Mouse (Mus musculus): ENCODE measurements around the gene Trub1. TPM values are rescaled to one million over a fixed set of nuclear protein-coding genes. Genes with fewer than 3 reads are reported as not detected.

The Trub1 gene
- polyA plus RNA-seq, 1 experiment = 16.6 TPM

DNA sequence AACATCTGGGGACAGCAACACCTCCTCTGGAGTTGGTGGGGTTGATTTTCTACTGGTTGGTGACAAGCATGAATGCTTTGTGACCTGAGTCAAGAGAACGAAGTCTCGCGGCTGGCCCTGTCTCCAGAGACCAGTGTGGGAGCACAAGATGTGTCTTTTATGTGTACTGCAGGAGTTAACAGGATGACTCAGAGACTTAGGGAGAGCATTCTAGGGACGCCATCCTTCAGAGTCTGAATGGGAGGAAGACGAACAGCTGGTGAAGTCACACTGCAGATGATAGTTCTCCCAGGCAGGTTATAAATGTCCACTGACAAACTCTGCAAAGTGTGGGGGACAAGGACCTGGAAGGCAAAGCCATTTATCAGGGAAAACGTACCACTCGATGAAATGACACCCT is 11.2 kb upstream of the Trub1 start:
- DNase-seq (ENCODE audit: low spot score) = no peak

DNA sequence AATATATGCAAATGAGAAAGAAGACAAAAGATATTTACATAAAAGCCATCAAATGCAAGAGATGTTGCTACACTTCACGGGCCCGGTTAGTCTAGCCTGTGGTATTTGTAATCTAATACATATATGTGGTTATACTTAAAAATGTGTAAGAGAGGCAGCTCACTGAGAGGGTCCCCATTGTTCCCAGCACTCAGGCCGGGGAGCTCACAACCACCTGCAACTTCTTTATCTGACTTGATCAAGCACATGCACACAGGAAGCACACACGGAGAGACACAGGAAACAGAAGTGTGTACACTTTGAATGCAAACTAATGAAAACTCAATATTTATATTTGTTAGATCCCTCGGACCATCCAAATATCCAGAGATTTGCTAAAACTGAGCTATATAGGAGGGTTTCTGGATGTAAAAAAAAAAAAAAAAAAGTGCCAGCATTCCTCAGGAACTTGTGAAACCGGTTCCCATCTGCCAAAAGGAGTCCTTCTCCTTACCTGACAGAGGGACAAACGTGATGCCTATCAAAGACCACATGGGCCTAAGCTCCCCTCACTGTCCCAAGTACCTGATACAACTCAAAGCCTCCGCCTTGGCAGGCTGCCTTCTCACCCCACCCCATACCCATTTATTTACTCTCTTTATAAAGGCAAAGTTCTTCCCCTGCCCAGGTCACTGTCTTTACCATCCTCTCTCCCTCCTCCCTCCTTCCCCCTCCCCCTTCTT is 9.6 kb upstream of the Trub1 start:
- no peak for DNase-seq (ENCODE audit: low spot score)

DNA sequence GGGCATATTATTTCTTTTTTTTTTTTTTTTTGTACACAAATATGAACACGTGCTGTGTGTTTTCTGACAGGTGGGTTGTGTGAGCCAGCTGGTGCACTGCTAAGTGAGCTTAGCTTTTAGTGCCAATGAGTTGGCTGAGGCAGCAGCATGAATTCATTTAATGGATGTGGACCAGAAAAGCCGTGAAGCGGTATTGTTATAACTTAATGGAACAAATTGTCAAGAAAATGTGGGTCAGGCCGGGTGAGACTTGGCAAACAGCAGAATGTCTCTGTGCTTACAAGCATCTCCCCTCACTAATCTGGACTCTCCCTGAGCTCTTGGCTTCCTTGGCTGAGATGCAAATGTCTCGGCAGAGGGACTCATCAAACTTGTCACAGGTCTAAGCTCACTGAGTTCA is 7.7 kb upstream of the Trub1 start:
- DNase-seq (ENCODE audit: low spot score) = no peak

GRCm38 (mm10) chr19:57450849-57451248 is 1.9 kb upstream of the Trub1 start:
- no peak for DNase-seq (ENCODE audit: low spot score)

- DNase-seq (ENCODE audit: low spot score) = no peak
Observed at GRCm38 (mm10) chr19:57451762-57452161, 950 bp upstream of the Trub1 start.

DNA sequence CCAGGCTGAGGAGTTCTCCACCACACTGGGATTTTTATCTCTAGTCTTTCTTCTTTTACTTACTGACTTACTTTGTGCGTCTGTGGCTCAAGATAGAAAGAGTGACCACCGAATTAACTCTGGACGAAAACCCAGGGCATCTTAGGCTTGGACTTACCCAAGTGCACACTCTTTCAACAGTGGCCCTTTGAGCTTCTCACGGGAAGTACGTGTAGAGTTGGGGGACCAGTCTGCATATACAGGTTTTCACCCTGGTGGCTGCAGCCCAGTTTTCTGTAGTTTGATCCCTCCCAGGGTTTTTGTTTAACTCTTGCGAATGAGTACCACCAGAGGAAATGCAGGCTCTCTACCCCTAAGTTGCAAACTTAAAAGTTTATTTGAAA is 497 bp downstream of the Trub1 start:
- no peak for DNase-seq (ENCODE audit: low spot score)

DNA sequence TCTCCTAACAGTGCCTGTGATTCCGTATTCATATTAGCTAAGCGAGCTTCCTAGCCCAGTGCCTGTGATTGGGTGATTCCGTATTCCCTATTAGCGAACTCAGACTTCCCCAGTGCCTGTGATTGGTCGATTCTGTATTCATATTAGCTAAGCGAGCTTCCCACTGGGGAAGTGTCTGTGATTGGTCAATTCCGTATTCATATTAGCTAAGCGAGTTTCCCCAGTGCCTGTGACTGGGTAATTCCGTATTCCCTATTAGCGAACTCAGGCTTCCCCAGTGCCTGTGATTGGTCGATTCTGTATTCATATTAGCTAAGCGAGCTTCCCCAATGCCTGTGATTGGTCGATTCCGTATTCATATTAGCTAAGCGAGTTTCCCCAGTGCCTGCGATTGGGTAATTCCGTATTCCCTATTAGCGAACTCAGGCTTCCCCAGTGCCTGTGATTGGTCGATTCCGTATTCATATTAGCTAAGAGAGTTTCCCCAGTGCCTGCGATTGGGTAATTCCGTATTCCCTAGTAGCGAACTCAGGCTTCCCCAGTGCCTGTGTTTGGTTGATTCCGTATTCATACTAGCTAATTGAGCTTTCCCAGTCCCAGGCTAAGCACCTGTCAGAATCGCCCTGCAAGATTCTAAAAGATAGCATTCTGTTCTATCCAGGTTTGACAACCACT is 2.7 kb downstream of the Trub1 start:
- DNase-seq (ENCODE audit: low spot score) = no peak

DNA sequence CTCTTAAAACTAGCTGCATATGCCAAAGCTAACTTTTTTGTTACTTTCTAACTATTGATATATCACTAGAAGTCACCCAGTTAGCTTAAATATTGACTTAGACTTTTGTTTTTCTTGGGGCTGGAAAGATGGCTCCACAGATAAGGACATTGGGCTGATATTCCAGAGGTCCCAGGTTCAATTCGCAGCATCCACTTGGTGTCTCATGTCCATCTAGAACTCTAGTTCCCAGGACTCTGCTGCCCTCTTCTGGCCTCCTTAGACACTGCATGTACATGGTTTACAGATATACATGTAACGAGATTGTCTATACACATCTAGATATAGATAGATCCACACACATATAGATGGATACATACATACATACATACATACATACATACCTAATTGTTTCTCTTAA is 4.4 kb downstream of the Trub1 start:
- no peak for DNase-seq (ENCODE audit: low spot score)

GRCm38 (mm10) chr19:57463741-57464140 is 11.0 kb downstream of the Trub1 start:
- DNase-seq (ENCODE audit: low spot score) = no peak

DNA sequence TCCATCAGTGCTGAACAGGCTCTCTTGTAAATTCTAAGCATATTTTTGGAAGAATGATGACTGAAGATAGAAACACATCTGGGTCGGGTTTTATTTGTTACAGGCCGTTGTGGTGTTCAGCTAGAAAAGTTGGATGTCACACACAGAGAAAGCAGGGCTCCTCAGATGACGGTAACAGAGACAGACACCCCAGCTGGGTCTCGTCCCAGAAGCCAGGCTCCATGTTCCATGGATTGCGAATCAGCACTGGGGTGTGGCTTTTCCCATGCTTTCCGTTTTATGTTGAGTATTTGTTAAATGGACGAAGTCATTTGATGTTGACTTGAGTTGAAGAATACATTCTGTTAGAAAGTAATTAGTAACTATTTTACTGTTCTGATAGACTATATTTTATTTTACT is 13.0 kb downstream of the Trub1 start:
- DNase-seq (ENCODE audit: low spot score) = no peak

- DNase-seq (ENCODE audit: low spot score) = no peak
Observed at GRCm38 (mm10) chr19:57471033-57471432, 18.3 kb downstream of the Trub1 start.

GRCm38 (mm10) chr19:57472169-57472568 is 19.5 kb downstream of the Trub1 start:
- no peak for DNase-seq (ENCODE audit: low spot score)

- DNase-seq (ENCODE audit: low spot score) = no peak
Observed at GRCm38 (mm10) chr19:57473301-57473700, 20.6 kb downstream of the Trub1 start.

DNA sequence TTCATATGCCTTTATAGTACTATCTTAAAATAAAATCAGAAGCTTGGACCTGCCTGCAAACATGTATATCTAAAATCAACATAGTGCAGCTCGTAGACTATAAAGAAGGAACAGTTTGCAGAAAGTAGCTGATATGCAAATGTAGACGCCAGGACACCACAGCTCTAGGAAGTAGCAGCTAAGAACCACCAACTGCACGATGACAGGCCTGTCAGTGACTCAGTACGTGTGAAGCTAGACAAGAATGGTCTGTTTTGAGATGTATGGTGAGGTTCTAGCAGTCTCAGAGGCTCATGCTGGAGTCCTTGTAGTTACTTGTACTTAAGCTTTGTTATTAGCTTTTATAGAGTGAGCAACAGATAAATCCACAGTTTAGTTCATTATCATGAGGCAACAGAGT is 22.6 kb downstream of the Trub1 start:
- DNase-seq (ENCODE audit: low spot score) = no peak

DNA sequence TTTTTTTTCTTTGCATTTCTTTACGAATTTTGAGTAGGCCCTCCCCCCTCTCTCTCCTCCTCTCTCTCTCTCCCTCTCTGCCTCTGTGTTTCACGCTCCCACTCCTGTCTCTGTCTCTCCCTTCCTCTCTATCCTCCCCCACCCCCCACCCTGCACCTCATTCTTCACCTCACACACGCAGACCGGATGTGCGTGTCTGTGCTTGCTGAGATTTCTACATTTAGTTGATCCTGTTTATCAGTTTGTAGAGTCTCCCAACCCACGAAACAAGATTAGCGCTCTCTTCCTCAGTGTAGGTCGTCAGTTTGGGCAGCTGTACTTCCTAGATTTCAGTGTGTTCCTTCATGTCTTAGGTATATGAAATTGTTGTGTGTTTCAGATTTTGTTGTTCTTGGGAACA is 24.6 kb downstream of the Trub1 start:
- no peak for DNase-seq (ENCODE audit: low spot score)

GRCm38 (mm10) chr19:57478056-57478455 is 25.3 kb downstream of the Trub1 start:
- no peak for DNase-seq (ENCODE audit: low spot score)

- DNase-seq (ENCODE audit: low spot score) = no peak
Observed at GRCm38 (mm10) chr19:57479886-57480655, 27.4 kb downstream of the Trub1 start.

DNA sequence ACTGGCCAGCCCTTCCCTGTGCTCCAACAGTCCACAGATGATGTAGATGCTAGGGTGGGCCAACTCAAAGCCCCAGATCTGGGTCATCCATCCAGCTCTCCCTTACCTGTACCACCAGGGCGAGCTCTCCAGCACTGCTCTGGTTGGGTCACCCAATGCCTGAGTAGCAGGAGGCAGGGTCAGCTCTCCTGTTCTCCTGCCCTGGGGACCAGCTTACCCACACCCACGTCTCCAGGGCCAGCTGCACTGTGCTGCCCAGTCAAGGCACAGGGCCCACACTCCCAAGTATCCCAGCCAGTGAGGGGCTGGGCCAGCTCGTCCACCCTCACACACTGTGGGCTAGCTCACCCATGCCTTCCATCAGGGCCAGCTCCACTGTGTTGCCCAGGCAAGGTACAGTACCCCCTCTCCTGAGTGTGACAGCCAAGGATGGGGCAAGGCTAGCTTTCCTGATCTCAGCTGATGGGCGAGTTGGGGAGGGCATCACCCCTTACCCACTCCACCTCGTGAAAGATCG is 29.1 kb downstream of the Trub1 start:
- no peak for DNase-seq (ENCODE audit: low spot score)

DNA sequence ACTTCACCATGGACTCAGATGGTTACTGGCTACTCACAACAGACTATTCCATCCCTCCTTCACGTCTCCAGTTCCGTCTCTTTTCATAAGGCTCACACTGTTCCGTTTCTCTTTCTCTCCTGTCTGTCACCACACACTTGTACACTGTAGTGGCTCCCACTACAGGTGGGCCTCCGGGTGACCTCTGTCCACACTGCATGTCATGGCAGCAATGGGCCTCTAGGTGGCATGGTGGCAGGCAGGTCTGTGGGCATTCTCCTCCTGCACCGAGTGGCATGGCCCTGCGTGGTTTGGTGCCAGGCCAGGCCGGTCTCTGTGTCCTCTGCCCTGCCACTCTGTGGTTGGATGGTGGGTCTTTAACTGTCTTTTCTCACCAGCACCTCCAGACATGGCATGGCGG is 30.1 kb downstream of the Trub1 start:
- DNase-seq (ENCODE audit: low spot score) = peak; percentile 29

DNA sequence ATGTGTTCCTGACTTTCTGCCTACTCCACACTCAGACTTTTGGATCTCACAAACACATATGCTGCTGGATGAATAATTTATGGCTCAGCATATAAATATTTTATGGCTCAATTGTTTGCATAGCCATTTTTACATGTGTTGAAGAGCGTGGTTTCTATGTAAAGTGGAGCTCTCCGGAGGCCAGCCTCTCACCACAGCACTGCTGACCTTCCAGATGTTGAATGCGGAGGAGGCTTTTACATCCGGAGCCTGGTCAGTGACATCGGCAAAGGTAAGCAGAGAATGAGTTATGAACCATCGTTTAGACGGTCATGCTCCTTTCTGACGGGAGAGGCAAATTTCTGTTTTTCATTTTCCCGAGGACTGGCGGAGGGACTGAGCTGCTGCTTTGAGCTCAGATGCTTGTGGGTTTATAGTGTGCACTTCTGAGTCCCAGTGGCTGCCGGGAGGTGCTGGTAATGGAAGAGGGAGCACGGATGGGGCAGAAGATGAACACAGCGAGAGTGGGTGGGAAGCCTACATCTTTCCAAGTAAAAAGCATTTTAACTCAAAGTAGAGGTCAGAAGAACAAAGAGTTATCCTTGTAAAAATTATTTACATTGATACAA is 34.4 kb downstream of the Trub1 start:
- DNase-seq (ENCODE audit: low spot score) = no peak

GRCm38 (mm10) chr19:57489527-57489926 is 36.8 kb downstream of the Trub1 start:
- no peak for DNase-seq (ENCODE audit: low spot score)

DNA sequence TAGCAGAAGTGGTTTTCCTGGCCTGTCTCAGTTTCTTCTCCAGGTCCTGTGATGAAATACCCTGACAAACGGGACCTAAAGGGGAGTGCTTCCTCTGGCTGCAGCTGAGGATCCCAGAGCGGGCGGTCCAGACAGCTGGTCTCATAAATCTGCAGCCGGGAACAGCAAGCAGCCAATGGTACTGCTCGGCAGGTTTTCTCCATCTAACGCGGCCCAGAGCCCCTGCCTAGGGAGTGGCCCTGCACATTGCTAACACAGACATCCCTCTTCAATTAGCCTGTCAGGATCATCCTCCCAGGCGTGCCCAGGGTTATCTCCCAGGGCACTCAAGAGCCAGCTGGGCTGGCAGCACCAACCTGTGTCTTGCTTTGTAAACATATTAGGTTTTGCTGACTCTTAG is 38.3 kb downstream of the Trub1 start:
- no peak for DNase-seq (ENCODE audit: low spot score)

Measured in urinary bladder, adult 2 months (tissue).